Mouse (Mus musculus): Measurements from ENCODE around the gene Mtx1. TPM values are rescaled to one million over a fixed set of nuclear protein-coding genes. Genes with fewer than 3 reads are reported as not detected.

Mtx1 gene
- total RNA-seq (2021): 10 to 100 TPM; 60.3 to 61.5 TPM
- long read RNA-seq, experiment 1, transcript Mtx1-201 (8 exons, 1,617 nt): major isoform, 24 of 33 reads
- long read RNA-seq, experiment 1, partial matches to known transcripts: 9 of 33 reads
- long read RNA-seq, experiment 1, other reads (novel, unspliced or antisense): 0 of 33 reads
- long read RNA-seq, experiment 2, transcript Mtx1-201 (8 exons, 1,617 nt): major isoform, 17 of 22 reads
- long read RNA-seq, experiment 2, partial matches to known transcripts: 5 of 22 reads
- long read RNA-seq, experiment 2, other reads (novel, unspliced or antisense): 0 of 22 reads

DNA sequence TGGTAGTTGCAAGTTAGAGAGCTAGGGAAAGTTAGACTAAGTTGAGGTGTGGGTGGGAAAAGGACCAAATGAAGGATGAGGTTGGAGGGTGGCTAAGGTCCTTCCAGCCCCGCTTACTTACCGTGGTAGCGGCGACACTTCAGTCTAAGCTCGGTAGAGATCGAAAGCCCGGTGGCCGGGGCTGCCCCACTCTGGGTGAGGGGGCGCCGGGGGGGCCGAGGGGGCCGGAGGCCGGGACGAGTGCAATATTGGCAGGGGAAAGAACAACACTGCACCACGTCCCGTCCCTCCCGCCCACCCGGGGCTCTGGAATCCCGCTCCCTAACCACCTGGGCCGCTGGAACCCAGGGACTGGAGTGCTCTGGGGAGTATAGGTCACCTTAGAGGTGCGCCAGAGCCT lies at the start of gene Mtx1:
Mtx1 (minus strand) TSS at position 189 of the 400 bp plus-strand sequence.
- DNase-seq: no peak

DNA sequence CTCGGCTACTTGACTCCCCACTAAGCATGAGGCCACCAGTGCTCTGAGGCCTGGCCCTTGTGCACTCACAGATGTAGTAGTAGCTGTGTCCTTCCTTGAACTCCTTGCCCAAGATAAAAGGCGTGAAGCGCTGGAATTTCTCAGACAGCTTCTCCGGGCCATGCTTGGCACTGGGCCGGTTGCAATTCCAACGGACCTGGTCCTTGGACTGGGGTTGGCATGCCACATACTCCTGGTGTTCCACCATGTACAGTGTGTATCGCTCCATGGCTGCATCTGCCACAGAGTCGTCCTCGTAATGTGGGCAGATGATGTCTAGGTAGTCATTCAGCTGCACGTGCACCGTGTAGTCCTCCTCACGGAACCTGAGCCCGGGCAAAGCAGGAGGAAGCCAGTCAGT lies 49.2 kb upstream of the Mtx1 start:
- no peak for DNase-seq

DNA sequence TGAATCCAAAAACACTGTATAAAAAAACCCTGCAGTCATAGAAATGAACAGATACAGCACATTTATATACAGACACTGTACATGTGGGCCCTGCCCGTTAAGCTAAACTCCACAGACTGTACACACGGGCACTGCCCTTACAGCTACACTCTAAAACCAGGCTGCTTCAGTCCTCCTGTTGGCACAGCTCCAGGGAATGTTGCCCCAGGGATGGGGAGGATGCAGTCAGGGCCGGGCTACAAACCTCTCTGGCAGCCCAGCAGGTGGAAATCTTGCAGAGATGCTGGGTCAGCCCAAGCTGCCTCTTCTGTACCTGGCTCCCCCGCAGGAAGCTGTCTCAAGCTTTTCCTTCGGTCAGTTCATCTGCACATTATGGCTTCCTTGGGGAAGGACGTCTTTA lies 44.9 kb upstream of the Mtx1 start:
- no peak for DNase-seq

DNA sequence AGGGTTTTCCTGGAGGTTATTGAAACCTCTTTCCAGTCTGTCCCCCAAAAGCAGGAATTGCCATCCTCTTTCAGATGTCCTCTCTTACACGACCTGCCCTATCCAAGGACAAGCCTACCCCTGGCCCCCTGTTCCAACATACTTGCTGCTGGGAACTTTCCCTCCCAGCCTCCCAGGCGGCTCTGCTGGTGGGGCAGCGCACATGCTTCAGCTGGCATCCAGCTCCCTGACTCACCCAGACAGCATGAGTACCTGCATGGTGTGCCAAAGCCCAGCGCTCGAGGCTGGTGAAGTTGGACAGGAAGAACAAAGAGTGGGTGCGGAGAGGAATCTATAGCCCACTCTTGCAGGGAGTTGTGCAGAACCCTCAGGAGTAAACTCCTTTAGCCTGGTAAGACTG lies 44.0 kb upstream of the Mtx1 start:
- DNase-seq: peak; percentile 69 to 75

DNA sequence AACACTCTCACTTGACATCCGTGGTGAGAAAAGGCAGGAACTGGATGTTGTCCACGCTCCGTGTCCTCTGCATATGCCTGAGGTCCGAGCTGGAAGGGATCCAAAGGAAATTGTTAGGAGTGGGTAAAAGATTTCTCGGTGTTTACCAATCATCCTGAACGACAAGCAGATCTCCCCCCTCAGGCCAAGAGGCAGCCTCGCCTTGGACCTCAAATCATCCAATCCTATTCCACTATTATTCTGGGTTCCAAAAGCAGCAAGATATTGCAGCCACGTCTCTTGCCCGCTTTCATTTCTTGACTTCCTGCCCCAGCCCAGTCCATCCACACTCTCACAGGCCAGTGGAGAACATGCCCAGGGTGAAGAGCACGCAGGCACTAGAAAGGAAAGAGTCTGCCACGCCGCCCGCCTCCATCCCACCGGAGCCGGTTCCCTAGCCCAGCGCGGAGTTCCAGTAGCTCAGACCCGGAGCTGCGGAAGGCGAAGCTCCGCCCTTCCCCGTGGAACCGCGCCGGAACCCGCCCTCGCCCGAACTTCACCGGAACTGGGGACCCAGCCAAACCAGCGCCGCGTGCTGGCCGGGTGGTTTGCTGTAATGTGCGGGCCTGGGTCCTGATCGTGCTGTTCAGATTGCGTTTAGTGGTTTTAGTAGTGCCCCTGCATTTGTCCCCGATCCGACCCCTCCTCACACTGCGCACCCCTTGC lies 43.3 kb upstream of the Mtx1 start, which contains the start of gene Slc50a1:
Slc50a1 (minus strand) TSS at position 520 of the 705 bp plus-strand sequence.
- peak; percentile 94 for DNase-seq

DNA sequence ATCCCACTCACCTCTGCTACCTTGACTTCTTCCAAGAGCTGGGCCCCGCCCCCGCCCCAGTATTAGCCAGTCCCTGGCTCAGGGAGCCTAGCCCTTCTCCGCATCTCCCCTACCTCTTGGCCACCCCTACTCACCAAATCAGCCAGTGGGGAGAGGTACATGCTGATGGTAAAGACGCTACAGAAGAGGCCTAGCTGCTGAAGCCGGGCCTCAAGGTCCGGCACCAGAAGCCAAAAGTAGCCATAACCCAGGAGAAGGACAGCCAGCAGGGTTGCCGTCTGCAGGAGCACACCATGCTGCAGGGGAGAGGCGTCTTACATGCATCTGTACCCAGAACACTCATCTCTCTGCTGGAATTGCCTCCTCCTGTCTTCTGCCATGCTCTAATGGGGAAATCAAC lies 42.0 kb upstream of the Mtx1 start:
- no peak for DNase-seq

DNA sequence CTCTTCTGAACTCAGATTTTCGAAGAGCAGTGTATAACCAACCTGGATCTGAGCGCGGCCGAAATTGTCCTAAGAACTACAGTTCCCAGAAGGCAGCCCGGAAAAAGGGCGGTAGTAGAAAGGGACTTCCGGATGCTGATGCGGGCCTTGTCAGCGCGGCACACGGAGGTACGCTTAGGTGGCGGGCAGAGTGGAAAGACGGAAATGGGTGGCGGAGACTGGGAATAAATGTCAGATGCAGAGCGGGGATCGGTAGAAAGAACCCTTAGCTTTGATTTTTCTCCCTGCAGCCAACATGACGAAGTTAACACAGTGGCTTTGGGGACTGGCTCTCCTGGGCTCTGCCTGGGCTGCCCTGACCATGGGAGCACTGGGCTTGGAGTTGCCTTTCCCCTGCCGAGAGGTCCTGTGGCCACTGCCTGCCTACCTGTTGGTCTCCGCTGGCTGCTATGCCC lies 39.6 kb upstream of the Mtx1 start:
- DNase-seq: peak; percentile 87 to 88

DNA sequence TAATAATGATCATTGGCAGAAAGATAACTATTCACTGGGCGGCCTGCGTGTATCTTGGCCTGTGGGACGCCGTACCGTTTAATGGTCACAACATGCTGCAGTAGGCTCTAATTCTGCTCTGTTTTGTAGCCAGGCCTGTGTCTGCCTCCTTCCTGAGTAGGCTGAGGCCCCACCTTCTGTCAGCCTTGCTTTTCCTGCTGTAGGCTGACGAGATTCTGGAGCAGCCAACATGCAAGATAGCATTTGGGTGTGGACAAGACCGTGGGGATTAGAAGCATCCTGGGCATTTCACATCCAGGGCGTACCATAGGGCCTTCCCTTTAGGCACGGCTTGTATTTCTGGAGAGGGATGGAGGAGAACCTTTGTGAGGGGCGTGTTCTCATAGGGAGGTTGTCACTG lies 35.5 kb upstream of the Mtx1 start:
- peak; percentile 55 to 82 for DNase-seq

DNA sequence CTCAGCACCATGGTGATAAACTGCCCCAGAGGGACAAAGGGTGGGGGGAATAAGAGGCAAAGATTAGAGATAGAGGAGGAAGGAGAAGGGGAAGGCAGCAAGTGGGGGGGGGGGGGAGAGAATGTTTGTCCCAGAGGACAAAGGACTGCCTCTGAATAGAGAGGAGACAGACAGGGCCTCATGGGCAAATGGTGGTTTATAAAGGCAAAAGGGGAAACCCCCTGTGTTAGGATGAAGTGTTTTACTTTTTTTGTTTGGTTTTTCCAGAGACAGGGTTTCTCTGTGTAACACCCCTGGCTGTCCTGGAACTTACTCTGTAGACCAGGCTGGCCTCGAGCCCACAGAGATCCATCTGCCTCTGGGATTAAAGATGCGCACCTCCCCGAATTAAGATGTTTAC lies 33.3 kb upstream of the Mtx1 start:
- DNase-seq: no peak

DNA sequence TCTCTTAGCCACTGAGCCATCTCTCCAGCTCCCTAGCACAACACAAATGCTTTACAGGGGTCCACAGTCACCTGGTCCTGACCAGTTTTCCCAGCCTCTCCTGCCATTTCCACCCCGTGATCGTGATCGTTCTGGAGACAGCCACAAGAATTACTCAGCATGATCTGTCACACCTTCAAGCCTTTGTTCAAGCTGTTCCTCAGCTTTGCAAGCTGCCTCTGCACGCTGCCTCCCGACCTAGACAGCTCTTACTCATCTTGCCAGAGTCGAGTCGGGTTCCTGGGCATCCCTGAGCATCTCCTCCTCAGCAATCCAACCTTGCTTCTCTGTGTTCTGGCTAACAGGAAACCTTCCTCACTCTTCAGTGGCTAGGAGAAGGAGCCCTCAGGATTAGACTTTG lies 32.2 kb upstream of the Mtx1 start, which contains the start of gene Dpm3:
Dpm3 (plus strand) TSS at position 283 of the 400 bp plus-strand sequence.
- no peak for DNase-seq

DNA sequence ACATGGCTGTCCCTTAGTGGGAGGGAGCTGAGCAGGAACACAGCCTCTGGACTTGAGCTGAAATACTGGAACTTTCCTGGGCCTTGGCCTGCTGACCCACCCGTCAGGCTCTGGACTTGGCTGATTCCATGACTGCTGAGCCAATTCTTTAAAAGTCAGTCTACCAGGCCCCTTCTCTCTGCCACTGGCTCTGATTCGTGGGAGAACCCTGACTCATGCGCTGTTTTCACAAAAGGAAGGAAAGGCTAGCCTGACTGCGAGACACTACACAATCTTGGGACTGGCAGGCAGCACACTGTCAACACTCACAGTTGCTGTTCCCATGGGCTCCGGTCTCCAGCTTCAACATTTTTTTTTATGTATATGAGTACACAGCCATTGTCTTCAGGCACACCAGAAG lies 29.3 kb upstream of the Mtx1 start:
- peak in 1 of 2 experiments; percentile 66 for DNase-seq

DNA sequence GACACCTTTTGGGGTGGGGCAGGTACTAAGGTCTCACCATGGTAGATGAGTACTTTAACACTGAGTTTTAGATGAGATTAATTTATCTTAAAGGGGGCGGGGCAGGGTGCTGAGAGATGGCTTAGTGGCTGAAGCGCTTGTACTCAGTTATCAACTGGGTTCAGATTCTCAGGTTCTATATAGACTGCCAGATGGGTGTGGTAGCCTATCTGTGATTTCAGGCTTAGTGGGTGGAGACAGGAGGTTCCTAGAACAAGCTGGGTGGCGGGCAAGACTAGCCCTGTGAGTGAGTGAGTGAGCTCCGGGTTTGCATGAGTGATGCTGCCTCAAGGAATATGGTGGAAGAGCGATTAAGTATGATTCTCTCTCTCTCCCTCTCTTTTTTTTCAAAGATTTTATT lies 28.1 kb upstream of the Mtx1 start:
- DNase-seq: no peak

DNA sequence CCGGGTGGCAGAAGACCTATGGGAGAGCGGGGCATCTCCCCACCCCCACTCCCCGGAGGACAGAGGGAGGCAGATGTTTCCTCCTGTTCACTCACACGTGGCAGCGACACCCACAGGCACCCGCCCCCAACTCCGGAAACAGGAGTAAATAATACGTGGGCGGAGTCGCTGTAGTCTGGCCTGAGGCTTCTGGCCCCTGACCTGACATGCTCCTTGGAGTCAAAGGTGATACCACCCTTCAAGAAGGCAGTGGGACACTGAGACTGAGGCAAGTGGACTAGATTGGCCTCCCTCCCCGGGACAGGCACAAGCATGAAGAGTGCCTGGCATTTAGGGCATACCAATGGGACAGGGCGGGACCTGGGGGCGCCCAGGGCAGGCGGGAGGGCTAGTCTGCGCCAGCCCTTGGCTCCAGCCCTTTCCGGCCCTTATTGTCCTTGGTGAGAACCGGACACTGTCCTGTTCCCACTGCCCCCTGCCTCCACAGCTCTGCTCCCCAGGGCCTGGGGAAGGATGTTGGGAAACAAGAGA lies 24.5 kb upstream of the Mtx1 start:
- DNase-seq: peak; percentile 80 to 91

DNA sequence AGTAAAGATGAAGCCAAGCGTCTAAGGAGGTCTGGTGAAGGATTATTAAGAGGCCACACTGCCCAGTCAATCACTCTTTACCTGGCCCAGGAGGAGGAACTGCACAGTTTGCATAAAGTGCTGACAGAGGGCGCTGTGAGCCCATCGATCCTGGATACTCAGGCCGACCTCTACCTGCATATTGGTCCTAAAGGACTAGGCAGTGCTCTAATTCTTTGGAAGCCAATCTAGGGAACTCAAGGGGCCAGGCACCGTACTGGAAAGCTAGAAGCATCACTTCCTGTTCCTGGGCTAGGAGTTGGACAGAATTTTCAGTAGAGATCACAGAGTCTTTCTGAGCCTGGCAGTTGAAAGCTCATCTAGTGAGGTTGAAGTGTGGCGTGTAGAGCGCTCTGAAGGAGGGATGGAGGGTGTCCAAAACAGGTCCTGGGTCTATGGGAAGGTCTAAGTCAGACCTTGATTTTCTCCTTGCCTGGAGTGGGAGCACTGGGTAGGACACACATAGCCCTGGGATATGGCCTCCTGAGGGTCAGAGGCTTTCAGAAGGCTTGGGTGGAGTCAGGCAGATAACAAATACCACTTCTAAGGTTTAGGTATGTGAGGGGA lies 23.6 kb upstream of the Mtx1 start:
- DNase-seq: peak; percentile 82 to 83

DNA sequence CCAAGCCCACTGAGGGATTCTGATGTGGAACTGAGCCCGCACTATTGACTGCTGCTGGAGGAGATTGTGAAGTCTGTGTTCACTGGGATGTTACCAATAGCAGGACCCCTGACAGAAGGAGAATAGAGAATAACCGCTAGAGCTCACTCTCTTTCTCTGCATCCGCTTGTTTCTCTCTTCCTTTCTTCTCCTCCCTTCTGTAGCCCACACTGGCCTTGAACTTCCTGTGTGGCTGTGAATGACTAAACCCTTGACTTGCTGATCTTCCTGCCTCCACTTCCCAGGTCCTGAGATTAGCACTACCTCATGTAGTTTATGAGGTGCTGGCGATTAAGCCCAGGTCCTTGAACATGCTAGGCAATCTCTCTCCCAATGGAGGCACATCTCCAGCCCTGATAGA lies 20.6 kb upstream of the Mtx1 start:
- no peak for DNase-seq

DNA sequence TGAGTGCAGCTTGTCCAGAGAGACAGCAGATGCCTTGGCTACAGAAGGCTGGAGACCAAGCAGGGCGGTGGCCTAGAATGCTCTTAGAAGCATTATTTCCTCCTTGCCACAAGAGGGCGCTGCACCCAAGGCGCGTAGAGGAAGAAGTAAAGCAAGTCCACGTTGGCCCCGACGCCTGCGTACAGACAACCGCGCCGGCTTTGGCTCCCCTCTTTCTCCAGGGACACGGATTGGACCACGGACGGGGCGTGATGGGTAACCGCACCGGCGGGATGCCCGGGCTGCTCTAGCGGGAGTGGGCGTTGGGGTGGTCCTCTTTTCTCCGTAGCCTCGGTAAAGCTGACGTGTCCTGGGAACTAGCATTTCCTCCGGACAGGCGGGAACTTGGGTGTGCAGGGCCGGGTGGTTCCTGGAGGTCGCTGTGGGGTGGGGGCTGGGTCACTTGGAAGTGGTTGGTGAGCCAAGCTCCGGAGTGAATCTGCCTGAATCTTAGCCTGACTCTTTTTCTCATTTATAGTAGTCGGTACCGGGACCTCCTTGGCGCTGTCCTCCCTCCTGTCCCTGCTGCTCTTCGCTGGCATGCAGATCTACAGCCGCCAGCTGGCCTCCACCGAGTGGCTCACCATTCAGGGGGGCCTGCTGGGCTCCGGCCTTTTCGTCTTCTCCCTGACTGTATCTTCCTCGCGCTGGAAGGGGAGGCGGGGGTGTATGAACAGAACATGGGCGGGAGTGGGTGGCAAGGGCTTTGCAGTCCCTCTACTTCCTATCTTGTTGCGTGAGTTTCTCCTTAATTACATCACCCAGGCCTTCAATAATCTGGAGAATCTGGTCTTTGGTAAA lies 19.6 kb upstream of the Mtx1 start, which contains the start of gene Trim46:
Trim46 (minus strand) TSS at position 49 of the 840 bp plus-strand sequence.
- DNase-seq: peak; percentile 93 to 94

DNA sequence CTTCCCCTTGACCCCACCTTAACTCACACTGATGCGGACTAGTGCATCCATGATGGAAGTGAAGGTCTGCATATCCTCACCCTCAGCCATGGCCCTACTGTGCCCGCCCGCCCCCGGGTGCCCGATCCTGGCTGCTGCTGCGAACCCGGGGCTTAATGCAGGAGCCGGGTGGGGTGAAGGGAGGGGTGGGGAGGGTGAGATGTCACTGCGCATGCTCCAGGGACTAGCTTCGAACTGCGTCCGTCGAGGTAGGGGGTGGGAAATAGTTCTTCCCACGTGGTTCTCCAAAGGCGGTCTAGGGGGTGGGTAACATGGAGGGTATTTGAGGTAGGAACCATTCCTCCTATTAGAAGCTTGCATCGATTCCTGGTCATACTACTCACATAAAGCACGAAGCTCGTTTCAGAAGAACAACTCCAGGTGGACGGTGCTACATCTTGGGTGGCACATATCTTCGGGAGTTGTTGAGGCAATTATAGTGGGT lies 18.8 kb upstream of the Mtx1 start, which contains the start of gene Krtcap2:
Krtcap2 (plus strand) TSS at position 279 of the 484 bp plus-strand sequence.
- DNase-seq: peak; percentile 54 to 57

DNA sequence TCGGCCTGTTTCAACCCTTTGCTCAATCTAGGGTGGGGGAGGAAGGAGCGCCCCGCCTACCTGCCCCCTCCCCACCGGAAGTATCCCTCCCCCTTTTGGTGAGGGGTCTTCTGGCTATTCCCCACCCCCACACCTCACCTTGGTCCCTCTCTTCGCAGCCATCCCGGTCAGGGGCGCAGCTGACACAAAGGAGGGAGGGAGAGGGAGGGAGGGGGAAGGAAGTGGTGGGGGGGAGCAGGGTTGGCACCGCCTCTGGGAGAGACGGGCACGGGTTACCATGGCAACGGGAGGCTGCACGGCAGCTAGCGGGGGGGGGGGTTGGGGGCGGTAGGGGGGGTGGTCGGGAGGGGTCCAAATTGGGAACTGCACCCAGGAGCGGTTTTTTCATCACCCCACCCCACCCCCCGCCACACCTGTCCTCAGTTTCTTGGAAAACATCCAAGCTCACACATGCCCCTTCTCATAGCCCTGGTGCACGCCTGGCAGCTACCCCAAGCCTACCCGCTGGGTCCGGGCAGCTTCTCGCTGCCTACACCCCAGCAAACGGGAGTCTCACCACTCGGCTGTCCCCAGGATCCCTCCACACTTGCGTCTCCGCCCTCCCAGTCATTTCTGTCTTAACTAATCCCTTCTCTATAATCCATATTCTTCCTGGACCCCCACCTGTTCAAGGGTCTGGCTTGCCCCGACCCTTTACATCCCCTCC lies 18.2 kb upstream of the Mtx1 start:
- DNase-seq: peak in 1 of 2 experiments; percentile 37

DNA sequence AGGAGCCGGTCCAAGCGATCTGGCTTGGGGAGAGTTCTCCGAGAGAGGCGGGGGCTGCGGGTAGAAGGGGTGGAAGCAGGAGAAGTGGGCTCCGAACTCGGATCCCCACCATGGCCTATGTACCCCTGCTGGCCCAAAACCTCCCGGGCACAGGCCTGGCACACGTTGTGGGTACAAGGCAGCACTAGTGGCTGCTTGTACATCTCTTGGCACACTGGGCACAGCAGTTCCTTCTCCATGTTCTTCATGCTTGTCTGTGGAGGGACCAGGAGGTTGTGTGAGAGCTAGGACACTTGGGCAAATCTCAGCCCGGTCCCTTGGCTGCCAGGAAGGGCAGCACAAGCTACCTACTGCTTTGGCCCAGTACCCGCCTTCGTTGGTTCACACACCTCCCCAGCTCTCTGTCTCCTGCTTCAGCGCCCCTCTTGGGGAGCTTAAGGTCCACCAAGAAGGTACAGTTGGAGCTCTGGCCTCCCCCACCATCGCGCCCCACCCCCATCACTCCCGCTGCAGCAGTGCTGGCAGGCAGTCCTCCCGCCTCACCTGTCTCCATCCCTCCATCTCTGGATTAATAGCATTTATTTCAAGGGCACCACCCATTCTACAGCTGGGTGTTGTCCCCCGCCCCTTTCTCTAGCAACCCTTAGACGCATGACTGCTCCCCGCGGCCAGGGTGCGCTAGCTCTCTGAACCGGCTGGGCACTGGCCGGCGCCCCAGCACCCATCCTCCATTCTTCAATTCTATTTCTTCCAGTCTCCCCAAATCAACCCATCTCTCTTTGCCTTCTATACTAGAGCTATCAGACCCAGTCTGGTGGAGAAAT lies 17.5 kb upstream of the Mtx1 start:
- no peak for DNase-seq

DNA sequence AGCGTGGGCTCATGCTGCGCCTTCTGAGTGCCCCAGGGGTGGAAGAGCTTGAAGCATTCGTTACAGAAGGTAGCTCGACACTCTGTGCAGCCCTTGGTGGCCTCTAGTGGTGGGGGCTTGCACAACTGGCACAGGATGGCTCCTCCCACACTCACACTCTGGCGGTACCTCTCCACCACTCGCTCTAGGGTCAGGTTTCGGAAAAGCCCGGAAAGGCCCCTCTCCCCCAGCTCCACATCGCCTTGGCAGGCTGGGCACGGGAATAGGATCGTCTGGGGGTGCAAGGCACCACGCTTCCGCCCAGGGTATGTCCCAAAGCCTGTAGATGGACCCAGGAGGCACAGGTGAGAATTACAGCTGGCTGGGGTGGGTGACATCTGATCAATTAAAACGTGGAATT lies 16.7 kb upstream of the Mtx1 start:
- DNase-seq: peak in 1 of 2 experiments; percentile 40

Data from heart, adult 18-20 months (tissue).